Mouse (Mus musculus): Measurements from ENCODE around the gene Pkp4.

Pkp4 gene

GRCm38 (mm10) chr2:59272713-59273112 is 112.1 kb downstream of the Pkp4 start:
- DNase-seq (ENCODE audit: low spot score in 2 of 2): no peak

GRCm38 (mm10) chr2:59280914-59281562 is 120.4 kb downstream of the Pkp4 start:
- no peak for DNase-seq (ENCODE audit: low spot score in 2 of 2)

GRCm38 (mm10) chr2:59282966-59283365 is 122.3 kb downstream of the Pkp4 start:
- DNase-seq (ENCODE audit: low spot score in 2 of 2): no peak

GRCm38 (mm10) chr2:59284216-59284615 is 123.6 kb downstream of the Pkp4 start:
- no peak for DNase-seq (ENCODE audit: low spot score in 2 of 2)

GRCm38 (mm10) chr2:59284734-59285490 is 124.3 kb downstream of the Pkp4 start:
- no peak for DNase-seq (ENCODE audit: low spot score in 2 of 2)

- no peak for DNase-seq (ENCODE audit: low spot score in 2 of 2)
These were observed 124.9 kb downstream of the Pkp4 start for GRCm38 (mm10) chr2:59285581-59285980.

- no peak for DNase-seq (ENCODE audit: low spot score in 2 of 2)
These were observed 125.6 kb downstream of the Pkp4 start for GRCm38 (mm10) chr2:59286247-59286646.

GRCm38 (mm10) chr2:59287630-59288029 is 127.0 kb downstream of the Pkp4 start:
- DNase-seq (ENCODE audit: low spot score in 2 of 2): no peak

- DNase-seq (ENCODE audit: low spot score in 2 of 2): no peak
These were observed 128.8 kb downstream of the Pkp4 start for GRCm38 (mm10) chr2:59289411-59289810.

- DNase-seq (ENCODE audit: low spot score in 2 of 2): no peak
These were observed 129.7 kb downstream of the Pkp4 start for GRCm38 (mm10) chr2:59290391-59290790.

- DNase-seq (ENCODE audit: low spot score in 2 of 2): no peak
These were observed 139.2 kb downstream of the Pkp4 start for GRCm38 (mm10) chr2:59299831-59300230.

GRCm38 (mm10) chr2:59301671-59302070 is 141.0 kb downstream of the Pkp4 start:
- DNase-seq (ENCODE audit: low spot score in 2 of 2): no peak

- DNase-seq (ENCODE audit: low spot score in 2 of 2): no peak
These were observed 141.8 kb downstream of the Pkp4 start for GRCm38 (mm10) chr2:59302430-59302829.

- no peak for DNase-seq (ENCODE audit: low spot score in 2 of 2)
These were observed 142.9 kb downstream of the Pkp4 start for GRCm38 (mm10) chr2:59303530-59304063.

GRCm38 (mm10) chr2:59307302-59307701 is 146.7 kb downstream of the Pkp4 start:
- DNase-seq (ENCODE audit: low spot score in 2 of 2): no peak

- no peak for DNase-seq (ENCODE audit: low spot score in 2 of 2)
These were observed 147.4 kb downstream of the Pkp4 start for GRCm38 (mm10) chr2:59308055-59308454.

- DNase-seq (ENCODE audit: low spot score in 2 of 2): no peak
These were observed 152.6 kb downstream of the Pkp4 start for GRCm38 (mm10) chr2:59313293-59313692.

- no peak for DNase-seq (ENCODE audit: low spot score in 2 of 2)
These were observed 158.0 kb downstream of the Pkp4 start for GRCm38 (mm10) chr2:59318631-59319030.

GRCm38 (mm10) chr2:59327946-59328345 is 167.3 kb downstream of the Pkp4 start:
- no peak for DNase-seq (ENCODE audit: low spot score in 2 of 2)

GRCm38 (mm10) chr2:59331093-59331492 is 170.4 kb downstream of the Pkp4 start:
- DNase-seq (ENCODE audit: low spot score in 2 of 2): no peak

GRCm38 (mm10) chr2:59332523-59332922 is 171.9 kb downstream of the Pkp4 start:
- DNase-seq (ENCODE audit: low spot score in 2 of 2): no peak

GRCm38 (mm10) chr2:59338501-59338900 is 177.9 kb downstream of the Pkp4 start:
- DNase-seq (ENCODE audit: low spot score in 2 of 2): no peak

GRCm38 (mm10) chr2:59338926-59339325 is 178.3 kb downstream of the Pkp4 start:
- no peak for DNase-seq (ENCODE audit: low spot score in 2 of 2)
